Mouse (Mus musculus) large intestine, adult 2 months (tissue): ENCODE data around the gene Gpt2. TPM values are rescaled to one million over a fixed set of nuclear protein-coding genes. Genes with fewer than 3 reads are reported as not detected.

ENCODE experiments used
- DNase-seq: peaks from one replicate; pipeline ENCODE4 v3.0.0-alpha.2; 2012; ENCODE audit warnings: low read depth, low spot score
- WGBS: fragments of 180-500 bp; shearing (Covaris S2); methylation state at CpG from one replicate; pipeline ENCODE4 v1.1.7; 2018; 5-methylcytosine and 5-hydroxymethylcytosine counted together
- polyA plus RNA-seq: library from polyadenylated mRNA; depleted of rRNA; stranded (reverse); fragments of >200 nt; gene quantifications from 2 replicates; pipeline ENCODE4 v1.2.3, GENCODE M21; 2012; rRNA removed

Gpt2 gene
- polyA plus RNA-seq, 1 experiment = 4.7 TPM

DNA sequence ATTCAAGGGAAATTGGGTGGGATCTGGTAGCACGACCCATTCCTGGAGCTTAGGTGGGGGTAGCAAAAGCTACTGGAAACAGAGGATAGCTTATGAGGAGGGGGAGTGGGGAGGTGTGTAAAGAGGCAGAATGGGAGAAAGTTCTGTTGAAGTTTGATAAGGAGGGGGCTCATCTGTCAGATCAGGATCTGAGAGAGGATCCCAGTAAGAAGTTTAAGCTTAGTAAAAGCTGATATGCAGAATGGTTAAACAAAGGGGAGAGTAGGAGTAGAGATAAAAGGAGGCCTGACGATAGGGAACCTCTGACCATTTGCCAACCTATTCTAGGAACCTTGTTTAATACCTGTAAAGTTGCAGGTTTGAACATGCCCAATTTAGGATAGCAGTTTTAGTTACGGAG lies 72.8 kb downstream of the Gpt2 start:
- DNase-seq = no peak
- WGBS = 90% methylated on average over 3 of the region's 3 CpGs

- 38% methylated on average over 2 of the region's 2 CpGs for WGBS
- DNase-seq = no peak
Measured at GRCm38 (mm10) chr8:85567801-85568200, 75.4 kb downstream of the Gpt2 start.

- no peak for DNase-seq
- 62% methylated on average over 4 of the region's 4 CpGs for WGBS
Measured at GRCm38 (mm10) chr8:85570466-85570865, 78.1 kb downstream of the Gpt2 start.

- DNase-seq = no peak
- 75% methylated on average over 2 of the region's 2 CpGs for WGBS
Measured at GRCm38 (mm10) chr8:85573972-85574496, 81.7 kb downstream of the Gpt2 start.

Other genes starting within 250 kb of the Gpt2 start
- 8.2 and 11.3 TPM in 2 replicates for gene Orc6, start 192.9 kb upstream of the Gpt2 start, polyA plus RNA-seq
- gene Vps35, start 192.8 kb upstream of the Gpt2 start, polyA plus RNA-seq = 19.7 and 20.9 TPM in 2 replicates
- gene Mylk3, start 106.2 kb upstream of the Gpt2 start, polyA plus RNA-seq = 0.05 and 0.10 TPM in 2 replicates
- 2.4 and 2.6 TPM in 2 replicates for gene 4921524J17Rik, start 59.7 kb upstream of the Gpt2 start, polyA plus RNA-seq
- gene Dnaja2, start 62.8 kb downstream of the Gpt2 start, polyA plus RNA-seq = 13.9 and 14.9 TPM in 2 replicates
- gene Neto2, start 208.3 kb downstream of the Gpt2 start, polyA plus RNA-seq = 0.34 and 0.35 TPM in 2 replicates